Mouse (Mus musculus) forelimb bud, embryonic 11.5 days (tissue): ENCODE measurements at regions not wholly inside any gene's neighbourhood (a gene's known extent, or its start where the extent isn't known, plus 50 kb on each side); places are given as distances from the start of the nearest gene placed in this dataset.

Experiments used
- DNase-seq: peaks from one replicate; pipeline ENCODE4 v3.0.0-alpha.2; 2012; ENCODE audit warnings: low read depth, low spot score

GRCm38 (mm10) chr8:35991936-35992603 is 226.5 kb downstream of the Gm19410 start:
- no peak for DNase-seq

GRCm38 (mm10) chr8:35996330-35997077 is 230.9 kb downstream of the Gm19410 start:
- no peak for DNase-seq

- DNase-seq = no peak
Observed at GRCm38 (mm10) chr8:35999584-35999983, 234.0 kb downstream of the Gm19410 start.

GRCm38 (mm10) chr8:36004387-36004786 is 238.8 kb downstream of the Gm19410 start:
- no peak for DNase-seq

- DNase-seq = no peak
Observed at GRCm38 (mm10) chr8:36005536-36005935, 239.9 kb downstream of the Gm19410 start.

- DNase-seq = no peak
Observed at GRCm38 (mm10) chr8:36007724-36008123, 242.1 kb downstream of the Gm19410 start.

GRCm38 (mm10) chr8:36009565-36009964 is 244.0 kb downstream of the Gm19410 start:
- no peak for DNase-seq

- DNase-seq = no peak
Observed at GRCm38 (mm10) chr8:36010446-36011217, 245.0 kb downstream of the Gm19410 start.

GRCm38 (mm10) chr8:36014862-36015261 is 249.3 kb downstream of the Gm19410 start:
- DNase-seq = no peak

GRCm38 (mm10) chr8:36016321-36017114 is 250.9 kb downstream of the Gm19410 start:
- no peak for DNase-seq

- no peak for DNase-seq
Observed at GRCm38 (mm10) chr8:36018993-36019753, 253.6 kb downstream of the Gm19410 start.

GRCm38 (mm10) chr8:36019895-36020294 is 254.3 kb downstream of the Gm19410 start:
- no peak for DNase-seq

GRCm38 (mm10) chr8:36027586-36027985 is 262.0 kb downstream of the Gm19410 start:
- no peak for DNase-seq

- DNase-seq = no peak
Observed at GRCm38 (mm10) chr8:36028121-36028955, 262.7 kb downstream of the Gm19410 start.

GRCm38 (mm10) chr8:36029445-36029844 is 263.9 kb downstream of the Gm19410 start:
- DNase-seq = no peak

GRCm38 (mm10) chr8:36030237-36030636 is 264.6 kb downstream of the Gm19410 start:
- no peak for DNase-seq

GRCm38 (mm10) chr8:36031966-36032719 is 266.6 kb downstream of the Gm19410 start:
- DNase-seq = no peak

- DNase-seq = no peak
Observed at GRCm38 (mm10) chr8:36035339-36035738, 269.7 kb downstream of the Gm19410 start.

GRCm38 (mm10) chr8:36036271-36036670 is 270.7 kb downstream of the Gm19410 start:
- DNase-seq = no peak
